Mouse (Mus musculus) MEL (cell line): ENCODE measurements around the gene Fam129a.

ENCODE experiments used
- CHD2 ChIP-seq: IDR thresholded peaks from 2 replicates; pipeline ENCODE4 v1.6.1; 2011; ENCODE audit warnings: low read length, improper control_type of control experiment
- CTCF ChIP-seq, 3 experiments: IDR thresholded peaks in 2 of 3; conservative IDR thresholded peaks in 1 of 3; 2 replicates each; pipeline ENCODE4 v1.5.1; 2011 to 2012; ENCODE audit warnings: low read length in 3 of 3, low read depth in 2 of 3, mild to moderate bottlenecking in 2 of 3, improper control_type of control experiment in 1 of 3, inconsistent platforms in 1 of 3, mixed read lengths in 1 of 3, moderate library complexity in 1 of 3; ENCODE audit not compliant: control insufficient read depth in 1 of 3, insufficient read depth in 1 of 3, poor library complexity in 1 of 3, severe bottlenecking in 1 of 3
- EP300 ChIP-seq, 2 experiments: IDR thresholded peaks; 2 replicates each; pipeline ENCODE4 v1.6.1; 2011; ENCODE audit warnings: improper control_type of control experiment in 2 of 2, low read length in 2 of 2, low read depth in 1 of 2, mild to moderate bottlenecking in 1 of 2
- GATA1 ChIP-seq: IDR thresholded peaks from 2 replicates; pipeline ENCODE4 v1.6.1; 2011; ENCODE audit warnings: low read depth, low read length, improper control_type of control experiment
- HCFC1 ChIP-seq: IDR thresholded peaks from 2 replicates; pipeline ENCODE4 v1.6.1; 2012; ENCODE audit warnings: low read depth, mild to moderate bottlenecking, inconsistent platforms, low read length, improper control_type of control experiment, moderate library complexity
- MAX ChIP-seq: IDR thresholded peaks from 2 replicates; pipeline ENCODE4 v1.6.1; 2011; ENCODE audit warnings: low read length, improper control_type of control experiment
- POLR2A ChIP-seq, 2 experiments: IDR thresholded peaks; 2 replicates each; pipeline ENCODE4 v1.6.1; 2011 to 2012; ENCODE audit warnings: low read length in 2 of 2, mild to moderate bottlenecking in 2 of 2, control low read depth in 1 of 2, improper control_type of control experiment in 1 of 2, low read depth in 1 of 2, moderate library complexity in 1 of 2; ENCODE audit not compliant: control insufficient read depth in 1 of 2, insufficient read depth in 1 of 2, poor library complexity in 1 of 2
- POLR2AphosphoS5 ChIP-seq: IDR thresholded peaks from 2 replicates; pipeline ENCODE4 v1.6.1; 2012; ENCODE audit warnings: low read depth, borderline replicate concordance, mild to moderate bottlenecking, inconsistent platforms, low read length, moderate library complexity, mixed read lengths
- ZKSCAN1 ChIP-seq: IDR thresholded peaks from 2 replicates; pipeline ENCODE4 v1.6.1; 2012; ENCODE audit warnings: low read depth, mild to moderate bottlenecking, inconsistent platforms, low read length, improper control_type of control experiment, moderate library complexity

GRCm38 (mm10) chr1:151690583-151691193 lies 119.7 kb downstream of the Fam129a start:
- no peak for TF ChIP-seq ZKSCAN1
- TF ChIP-seq POLR2A (IDR thresholded peaks at IDR 0.05; ENCODE audit: control insufficient read depth in 1 of 2, insufficient read depth in 1 of 2, low read depth in 1 of 2, low read length in 2 of 2, poor library complexity in 1 of 2) = no peak
- TF ChIP-seq POLR2AphosphoS5 = no peak
- TF ChIP-seq GATA1 = no peak
- TF ChIP-seq EP300 (IDR thresholded peaks at IDR 0.05; ENCODE audit: low read depth in 1 of 2, low read length in 2 of 2) = no peak
- no peak for TF ChIP-seq CTCF (IDR thresholded peaks at IDR 0.05 in 2 of 3, conservative IDR thresholded peaks at IDR 0.05 in 1 of 3; ENCODE audit: control insufficient read depth in 1 of 3, insufficient read depth in 1 of 3, low read depth in 2 of 3, low read length in 3 of 3, poor library complexity in 1 of 3, severe bottlenecking in 1 of 3)
- no peak for TF ChIP-seq MAX
- TF ChIP-seq HCFC1 = no peak
- TF ChIP-seq CHD2 = no peak
